Mouse (Mus musculus) layer of hippocampus, postnatal 25 days (tissue): ENCODE data around the gene Fam219b. TPM values are rescaled to one million over a fixed set of nuclear protein-coding genes. Genes with fewer than 3 reads are reported as not detected.

Experiments used
- DNase-seq, 2 experiments: peaks; one replicate each; pipeline ENCODE4 v3.0.0; 2022; ENCODE audit warnings: mixed read lengths in 2 of 2, low spot score in 1 of 2; ENCODE audit errors: extremely low spot score in 1 of 2
- total RNA-seq, 2 experiments: library from RNA; stranded (reverse); gene quantifications; 2 replicates each; pipeline ENCODE4 v1.2.3; 2021

Fam219b gene
- total RNA-seq, 2 experiments from 2014 or later, result 21.5 to 22.5 TPM

GRCm38 (mm10) chr9:57523754-57524153, 13.6 kb upstream of the Fam219b start:
- no peak for DNase-seq

- DNase-seq, result no peak
Measured at GRCm38 (mm10) chr9:57524439-57524838, 12.9 kb upstream of the Fam219b start.

- DNase-seq, result no peak
Measured at GRCm38 (mm10) chr9:57525516-57525915, 11.8 kb upstream of the Fam219b start.

GRCm38 (mm10) chr9:57526435-57526834, 10.9 kb upstream of the Fam219b start:
- DNase-seq, result no peak

- no peak for DNase-seq
Measured at GRCm38 (mm10) chr9:57531946-57532345, 5.4 kb upstream of the Fam219b start.

- DNase-seq, result no peak
Measured at GRCm38 (mm10) chr9:57536362-57536761, 966 bp upstream of the Fam219b start.

- DNase-seq, result peak in 1 of 2 experiments; percentile 35
Measured at GRCm38 (mm10) chr9:57537728-57538181, 427 bp downstream of the Fam219b start.

GRCm38 (mm10) chr9:57539550-57539949, 2.2 kb downstream of the Fam219b start:
- no peak for DNase-seq

- DNase-seq, result peak in 1 of 2 experiments; percentile 45
Measured at GRCm38 (mm10) chr9:57541312-57541711, 4.0 kb downstream of the Fam219b start.

- no peak for DNase-seq
Measured at GRCm38 (mm10) chr9:57543951-57544350, 6.6 kb downstream of the Fam219b start.

- DNase-seq, result no peak
Measured at GRCm38 (mm10) chr9:57547287-57547686, 10.0 kb downstream of the Fam219b start.

GRCm38 (mm10) chr9:57547869-57548268, 10.5 kb downstream of the Fam219b start:
- no peak for DNase-seq

GRCm38 (mm10) chr9:57549186-57549585, 11.9 kb downstream of the Fam219b start:
- DNase-seq, result no peak

GRCm38 (mm10) chr9:57550126-57550862, 13.0 kb downstream of the Fam219b start:
- no peak for DNase-seq

GRCm38 (mm10) chr9:57552139-57552887, 15.0 kb downstream of the Fam219b start, which contains the start of gene Mpi:
Gene Mpi (minus strand): TSS chr9:57552763.
- peak; percentile 63 to 67 for DNase-seq

- DNase-seq, result no peak
Measured at GRCm38 (mm10) chr9:57553119-57553518, 15.8 kb downstream of the Fam219b start.

GRCm38 (mm10) chr9:57554753-57555152, 17.4 kb downstream of the Fam219b start:
- DNase-seq, result no peak

GRCm38 (mm10) chr9:57557215-57557614, 19.9 kb downstream of the Fam219b start:
- DNase-seq, result no peak

GRCm38 (mm10) chr9:57558625-57559024, 21.3 kb downstream of the Fam219b start:
- no peak for DNase-seq

- DNase-seq, result no peak
Measured at GRCm38 (mm10) chr9:57559568-57559967, 22.2 kb downstream of the Fam219b start.

- no peak for DNase-seq
Measured at GRCm38 (mm10) chr9:57560263-57560662, 22.9 kb downstream of the Fam219b start.
